Mouse (Mus musculus) cerebellum, adult (tissue): ENCODE data around the gene Papola.

Source experiments
- ATAC-seq: cut with Nextera tagmentation; 2 replicates; pipeline ENCODE4 v1.9.2; 2017; ENCODE audit warnings: mild to moderate bottlenecking, moderate library complexity, mixed read lengths; ENCODE audit not compliant: insufficient number of reproducible peaks, low FRiP score, low TSS enrichment

Gene Papola

GRCm38 (mm10) chr12:105857902-105858640 lies 73.6 kb downstream of the Papola start:
- no peak for ATAC-seq

GRCm38 (mm10) chr12:105862072-105862471 lies 77.6 kb downstream of the Papola start:
- 0 out of 2 replicates have a peak, but pooled peaks have one; percentile 24 for ATAC-seq

GRCm38 (mm10) chr12:105862607-105863006 lies 78.1 kb downstream of the Papola start:
- ATAC-seq, result peak; percentile 47; the same call in 1 of the 2 replicates

DNA sequence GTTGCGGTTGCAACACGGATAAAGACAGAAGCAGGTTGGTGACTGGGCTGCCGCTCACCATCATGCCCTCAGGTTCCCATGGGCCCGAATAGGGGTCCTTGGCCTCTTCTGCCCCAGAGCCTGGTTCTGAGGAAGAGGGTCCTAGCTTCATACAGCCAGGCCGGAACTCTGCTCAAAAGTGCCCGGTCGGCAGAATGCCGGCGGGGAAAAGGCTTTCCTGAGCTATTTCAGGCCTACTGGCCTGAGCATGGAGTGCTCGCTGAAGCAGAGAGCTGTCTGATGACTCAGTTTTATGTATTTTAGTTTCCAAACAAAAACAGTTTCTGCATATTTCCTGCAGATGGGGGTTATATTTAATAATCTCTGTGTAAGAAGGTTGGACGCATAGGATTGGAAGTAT lies 78.9 kb downstream of the Papola start:
- no peak for ATAC-seq

DNA sequence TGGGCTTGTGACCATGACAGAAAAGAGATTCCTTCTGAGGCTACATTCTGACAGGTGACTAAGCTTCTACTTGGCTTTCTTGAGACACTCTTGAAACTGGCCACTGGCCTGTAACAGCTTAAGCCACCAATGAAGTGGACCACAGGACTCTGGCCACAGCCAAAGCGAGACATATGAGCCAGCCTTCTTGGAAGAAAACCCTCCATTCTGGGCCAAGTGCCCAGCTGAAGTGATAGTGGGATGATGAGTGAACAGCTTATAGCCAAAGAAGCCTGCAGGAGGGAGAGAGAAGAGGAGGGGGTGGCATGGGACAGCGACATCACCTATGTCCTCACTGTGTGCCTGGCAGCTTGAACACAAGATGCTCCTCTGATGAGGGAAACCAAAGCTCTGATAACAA lies 83.2 kb downstream of the Papola start:
- ATAC-seq, result no peak

DNA sequence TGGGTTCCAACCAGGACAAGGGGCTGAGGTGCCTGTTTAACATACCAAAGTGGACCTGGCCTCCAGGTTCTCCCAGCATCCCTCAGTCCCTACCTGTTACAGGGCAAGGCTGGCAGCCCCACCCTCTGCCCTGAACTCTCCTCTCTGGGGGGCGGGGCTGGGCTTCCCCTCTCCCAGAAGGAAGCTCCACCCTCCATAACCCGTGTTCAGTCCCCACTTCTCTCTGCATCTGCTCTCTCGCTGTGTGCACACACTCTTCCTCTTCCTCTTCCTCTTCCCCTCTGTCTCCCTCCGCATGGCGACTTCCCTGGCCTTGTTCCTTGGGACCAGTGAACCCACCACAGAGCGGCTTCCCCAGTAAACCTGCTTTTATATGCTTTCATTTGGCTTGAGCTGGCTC lies 84.7 kb downstream of the Papola start:
- ATAC-seq, result no peak

DNA sequence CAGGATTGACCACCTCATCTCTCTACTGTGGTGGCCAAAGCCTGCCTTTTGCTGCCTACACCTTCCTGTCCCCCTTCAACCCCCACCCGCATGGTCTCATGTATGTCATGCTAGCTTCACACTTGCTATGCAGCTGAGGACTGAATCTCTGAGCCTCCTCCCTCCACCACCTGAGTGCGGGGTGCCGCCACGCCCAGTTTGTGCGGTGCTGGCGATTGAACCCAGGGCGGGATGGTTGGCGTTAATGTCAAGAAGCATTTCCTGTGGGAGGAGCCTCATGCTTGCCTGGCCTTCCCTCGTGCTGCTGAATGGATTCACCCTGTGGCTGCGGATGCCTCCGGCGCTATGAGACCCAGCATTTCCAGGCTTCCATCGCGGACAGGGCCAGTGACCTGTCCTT lies 85.2 kb downstream of the Papola start:
- ATAC-seq, result no peak

DNA sequence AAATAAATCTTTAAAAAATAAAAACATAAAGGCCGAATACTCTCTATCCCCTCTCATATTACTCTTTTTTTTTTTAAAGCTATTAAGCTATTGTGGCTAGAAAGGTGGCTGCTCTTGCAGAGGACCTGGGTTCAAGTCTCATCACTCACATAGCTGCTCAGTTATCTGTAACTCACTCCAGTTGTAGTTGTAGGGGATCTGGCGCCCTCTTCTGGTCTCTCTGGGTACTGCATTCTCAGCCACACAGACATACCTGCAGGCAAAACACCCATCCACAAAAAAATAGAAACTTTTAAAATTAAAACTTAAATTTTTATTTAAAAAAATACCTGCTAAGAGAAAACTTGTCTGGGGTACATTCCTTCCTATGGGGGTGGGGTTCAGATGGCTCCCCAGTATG lies 88.8 kb downstream of the Papola start:
- ATAC-seq, result no peak

- ATAC-seq, result peak; percentile 43; the same call in 1 of the 2 replicates
Measured at GRCm38 (mm10) chr12:105875112-105875511, 90.6 kb downstream of the Papola start.

GRCm38 (mm10) chr12:105876521-105876920 lies 92.0 kb downstream of the Papola start:
- ATAC-seq, result no peak

GRCm38 (mm10) chr12:105876931-105877330 lies 92.4 kb downstream of the Papola start:
- no peak for ATAC-seq

DNA sequence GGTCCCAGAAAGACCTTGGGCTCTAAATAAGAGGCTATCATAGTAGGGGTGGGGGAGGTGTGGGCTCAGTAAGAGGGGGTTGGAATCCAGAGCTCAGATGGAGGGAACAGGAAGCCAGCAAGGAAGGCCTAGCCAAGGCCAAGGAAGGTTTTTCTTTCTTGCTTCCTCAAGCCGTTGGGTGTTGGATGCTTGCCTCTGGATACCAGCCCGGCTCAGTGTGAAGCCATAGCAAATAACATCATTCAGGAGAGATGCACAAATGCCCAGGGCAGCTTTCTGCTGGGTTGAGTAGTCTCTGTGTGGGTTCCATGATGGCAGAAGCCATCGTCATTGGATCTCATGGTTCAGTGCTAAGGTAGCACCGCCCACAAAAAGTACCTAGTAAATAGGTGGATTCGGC lies 94.3 kb downstream of the Papola start:
- no peak for ATAC-seq

GRCm38 (mm10) chr12:105883799-105884514 lies 99.5 kb downstream of the Papola start:
- no peak for ATAC-seq

GRCm38 (mm10) chr12:105884515-105885323 lies 100.2 kb downstream of the Papola start:
- no peak for ATAC-seq
